Mouse (Mus musculus): ENCODE results near the gene Akr1b10. TPM values are rescaled to one million over a fixed set of nuclear protein-coding genes. Genes with fewer than 3 reads are reported as not detected.

Gene Akr1b10
- polyA plus RNA-seq (2017; shearing (Covaris generic)): 71.0 TPM

GRCm38 (mm10) chr6:34384110-34384661 lies at the start of gene Akr1b10:
TSS of gene Akr1b10 (plus strand) at chr6:34384218.

GRCm38 (mm10) chr6:34353658-34354353 lies 30.2 kb upstream of the Akr1b10 start, which contains the start of gene Akr1b8:
TSS of gene Akr1b8 (plus strand) at chr6:34354119.

GRCm38 (mm10) chr6:34412023-34412422 lies 28.0 kb downstream of the Akr1b10 start, which contains the start of gene Akr1b7:
TSS of gene Akr1b7 (plus strand) at chr6:34412334.

Other genes with a start within 250 kb of the Akr1b10 start
- 71.9 TPM for gene Slc35b4, start 207.1 kb upstream of the Akr1b10 start, polyA plus RNA-seq (2017; shearing (Covaris generic))
- gene Akr1b3, start 66.7 kb upstream of the Akr1b10 start, polyA plus RNA-seq (2017; shearing (Covaris generic)): 389 TPM
- gene Akr1b8, start 30.1 kb upstream of the Akr1b10 start, polyA plus RNA-seq (2017; shearing (Covaris generic)): 0.37 TPM
- 0.61 TPM for gene Akr1b7, start 28.1 kb downstream of the Akr1b10 start, polyA plus RNA-seq (2017; shearing (Covaris generic))
- 35.4 TPM for gene Bpgm, start 92.0 kb downstream of the Akr1b10 start, polyA plus RNA-seq (2017; shearing (Covaris generic))
- gene Cald1, start 214.3 kb downstream of the Akr1b10 start, polyA plus RNA-seq (2017; shearing (Covaris generic)): 0.54 TPM

Measured in inflammation-experienced regulatory T-cells, adult 16 weeks (primary cell).